Mouse (Mus musculus): ENCODE measurements at regions not wholly inside any gene's neighbourhood (a gene's known extent, or its start where the extent isn't known, plus 50 kb on each side); places are given as distances from the start of the nearest gene placed in this dataset.

DNA sequence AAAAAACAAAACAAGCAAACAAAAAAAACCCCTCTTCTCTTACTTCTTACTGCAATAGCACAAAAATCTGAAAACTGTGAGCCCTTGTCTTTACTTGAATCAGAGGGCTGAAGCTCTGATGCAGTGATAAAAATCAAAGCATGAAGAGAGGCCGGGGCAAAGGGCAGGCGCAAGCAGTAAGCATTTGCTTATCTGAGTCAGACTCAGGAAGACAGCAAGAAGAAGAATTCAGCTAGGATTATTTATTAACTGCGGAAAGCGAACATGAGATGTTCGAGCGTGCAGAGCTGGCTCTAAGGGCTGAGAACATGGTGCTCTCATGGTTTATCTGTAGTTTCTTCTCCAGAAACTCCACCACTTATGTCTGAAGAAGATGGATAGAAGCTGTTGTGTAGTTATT is 163.4 kb upstream of the Sgcd start:
- Histone ChIP-seq H3K4me3 (ENCODE audit: low read depth, low read length) (no peak overlapping the region), H3K9me3 (ENCODE audit: control insufficient read depth, low read length) (no peaks in the 10 kb centered on the region), H3K4me2 (replicated peaks; ENCODE audit: low read depth, low read length) (no peak overlapping the region), H3K36me3 (ENCODE audit: control insufficient read depth, insufficient read depth, low read length) (no peaks in the 10 kb centered on the region), H3K27me3 (ENCODE audit: control insufficient read depth, insufficient read depth, low read length) (no peaks in the 10 kb centered on the region), H3K27ac (ENCODE audit: low read depth, low read length) (no peak overlapping the region), H3K4me1 (replicated peaks; ENCODE audit: control insufficient read depth, insufficient read depth, low read length) (no peaks in the 10 kb centered on the region), H3K9ac (ENCODE audit: low read depth, low read length) (no peak overlapping the region)
- DNase-seq (ENCODE audit: low spot score) (no peak), ATAC-seq (ENCODE audit: low FRiP score) (no peak)
- 83% methylated on average over 6 of the region's 6 CpGs for WGBS

DNA sequence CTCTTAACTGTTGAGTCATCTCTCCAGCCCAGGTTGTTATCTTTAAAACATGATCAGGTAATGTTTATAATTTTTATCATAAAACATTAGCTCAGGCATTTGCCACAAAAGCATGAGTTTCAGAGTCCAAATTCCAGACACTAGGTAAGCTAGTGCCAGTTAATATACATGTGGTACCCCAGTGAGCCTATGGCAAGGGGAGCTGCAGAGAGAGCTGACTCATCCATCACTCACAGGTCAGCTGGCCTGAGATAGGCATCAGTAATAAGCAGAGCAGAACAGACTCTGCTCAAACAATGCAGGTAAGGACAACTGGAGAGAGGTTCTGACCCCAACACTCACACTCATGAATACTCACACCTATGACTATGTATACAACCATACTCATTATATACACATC is 144.6 kb upstream of the Sgcd start:
- Histone ChIP-seq H3K4me3 (ENCODE audit: low read depth, low read length) (no peak overlapping the region), H3K36me3 (ENCODE audit: control insufficient read depth, insufficient read depth, low read length) (no peaks in the 10 kb centered on the region), H3K27me3 (ENCODE audit: control insufficient read depth, insufficient read depth, low read length) (no peaks in the 10 kb centered on the region), H3K4me1 (replicated peaks; ENCODE audit: control insufficient read depth, insufficient read depth, low read length) (no peaks in the 10 kb centered on the region), H3K9me3 (ENCODE audit: control insufficient read depth, low read length) (no peaks in the 10 kb centered on the region), H3K27ac (ENCODE audit: low read depth, low read length) (no peak overlapping the region), H3K4me2 (replicated peaks; ENCODE audit: low read depth, low read length) (no peak overlapping the region), H3K9ac (ENCODE audit: low read depth, low read length) (no peak overlapping the region)
- DNase-seq (ENCODE audit: low spot score) (no peak), ATAC-seq (ENCODE audit: low FRiP score) (no peak)

DNA sequence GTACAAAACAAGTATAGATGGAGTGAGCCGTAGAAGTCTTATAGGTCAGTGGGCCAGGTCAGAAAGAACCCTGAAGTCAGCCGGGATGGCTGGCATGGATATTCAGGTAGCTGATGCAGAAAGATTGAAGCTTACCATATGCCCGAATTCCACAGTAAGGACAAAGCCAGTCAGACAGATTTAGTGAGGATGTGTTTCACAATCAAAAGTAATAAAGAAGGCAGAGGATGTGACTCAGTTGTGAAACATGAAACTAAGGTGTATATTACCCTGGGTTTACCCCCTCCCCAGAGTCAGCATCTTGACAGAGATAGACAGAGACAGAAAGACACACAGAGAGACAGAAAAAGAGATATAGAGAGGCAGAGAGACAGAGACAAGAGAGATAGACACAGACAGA is 109.3 kb upstream of the Sgcd start:
- Histone ChIP-seq H3K27ac (ENCODE audit: low read depth, low read length) (no peak overlapping the region), H3K4me2 (replicated peaks; ENCODE audit: low read depth, low read length) (no peak overlapping the region), H3K9ac (ENCODE audit: low read depth, low read length) (no peak overlapping the region), H3K9me3 (ENCODE audit: control insufficient read depth, low read length) (no peaks in the 10 kb centered on the region), H3K27me3 (ENCODE audit: control insufficient read depth, insufficient read depth, low read length) (no peaks in the 10 kb centered on the region), H3K4me1 (replicated peaks; ENCODE audit: control insufficient read depth, insufficient read depth, low read length) (no peaks in the 10 kb centered on the region), H3K36me3 (ENCODE audit: control insufficient read depth, insufficient read depth, low read length) (no peaks in the 10 kb centered on the region), H3K4me3 (ENCODE audit: low read depth, low read length) (no peak overlapping the region)
- 91% methylated on average over 3 of the region's 3 CpGs for WGBS
- DNase-seq (ENCODE audit: low spot score) (no peak), ATAC-seq (ENCODE audit: low FRiP score) (no peak)

DNA sequence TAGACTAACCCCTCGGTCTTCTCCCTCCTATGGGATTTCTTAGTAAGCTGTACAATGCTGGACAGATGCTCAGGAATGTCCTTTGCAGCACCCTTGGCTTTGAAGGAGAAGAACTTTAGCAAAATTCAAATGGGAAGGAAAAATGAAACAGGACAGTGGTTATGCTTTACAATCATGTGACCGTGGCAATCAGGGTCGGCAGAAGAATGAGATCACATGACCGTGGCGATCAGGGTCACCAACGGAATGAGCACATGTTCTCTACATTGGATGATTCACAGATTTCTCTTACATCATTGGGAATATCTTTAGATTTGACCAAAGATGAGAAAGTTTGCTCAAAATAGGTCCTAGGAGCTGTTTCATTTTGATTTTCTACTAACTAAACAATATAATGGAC is 108.7 kb upstream of the Sgcd start:
- H3K4me1 ChIP-seq (replicated peaks; ENCODE audit: control insufficient read depth, insufficient read depth, low read length) = no peaks in the 10 kb centered on the region
- no peak for ATAC-seq (ENCODE audit: low FRiP score)
- H3K36me3 ChIP-seq (ENCODE audit: control insufficient read depth, insufficient read depth, low read length) = no peaks in the 10 kb centered on the region
- H3K27ac ChIP-seq (ENCODE audit: low read depth, low read length) = no peak overlapping the region
- H3K4me3 ChIP-seq (ENCODE audit: low read depth, low read length) = no peak overlapping the region
- H3K27me3 ChIP-seq (ENCODE audit: control insufficient read depth, insufficient read depth, low read length) = no peaks in the 10 kb centered on the region
- WGBS = 89% methylated on average over 6 of the region's 6 CpGs
- no peak for DNase-seq (ENCODE audit: low spot score)
- H3K4me2 ChIP-seq (replicated peaks; ENCODE audit: low read depth, low read length) = no peak overlapping the region
- no peak overlapping the region for H3K9ac ChIP-seq (ENCODE audit: low read depth, low read length)
- no peaks in the 10 kb centered on the region for H3K9me3 ChIP-seq (ENCODE audit: control insufficient read depth, low read length)

DNA sequence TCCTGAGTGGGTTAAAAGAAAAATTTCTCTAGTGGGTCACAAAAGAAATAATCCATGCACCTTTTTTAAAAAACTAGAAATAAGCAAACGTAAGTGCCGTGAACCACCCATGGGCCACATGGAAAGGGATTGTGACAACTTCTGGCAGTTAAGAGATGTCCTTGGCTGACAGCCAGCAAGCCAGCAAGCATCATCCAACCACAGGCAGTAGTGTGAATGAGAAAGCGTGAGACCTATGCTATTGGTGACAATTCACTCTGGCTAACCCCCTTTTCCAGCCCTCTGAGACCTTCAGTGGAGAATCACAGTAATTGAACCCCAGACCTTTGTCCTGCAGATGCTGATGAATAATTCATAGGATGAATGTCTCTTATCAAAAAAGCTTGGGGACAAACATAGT is 78.3 kb upstream of the Sgcd start:
- WGBS = 64% methylated on average over 3 of the region's 3 CpGs
- no peaks in the 10 kb centered on the region for H3K27me3 ChIP-seq (ENCODE audit: control insufficient read depth, insufficient read depth, low read length)
- no peak overlapping the region for H3K4me3 ChIP-seq (ENCODE audit: low read depth, low read length)
- ATAC-seq (ENCODE audit: low FRiP score) (peak; percentile 43; the same call in 1 of the 2 replicates), DNase-seq (ENCODE audit: low spot score) (no peak)
- H3K4me2 ChIP-seq (replicated peaks; ENCODE audit: low read depth, low read length) = no peak overlapping the region
- no peak overlapping the region for H3K27ac ChIP-seq (ENCODE audit: low read depth, low read length)
- H3K4me1 ChIP-seq (replicated peaks; ENCODE audit: control insufficient read depth, insufficient read depth, low read length) = no peaks in the 10 kb centered on the region
- no peaks in the 10 kb centered on the region for H3K9me3 ChIP-seq (ENCODE audit: control insufficient read depth, low read length)
- H3K9ac ChIP-seq (ENCODE audit: low read depth, low read length) = no peak overlapping the region
- H3K36me3 ChIP-seq (ENCODE audit: control insufficient read depth, insufficient read depth, low read length) = no peaks in the 10 kb centered on the region

DNA sequence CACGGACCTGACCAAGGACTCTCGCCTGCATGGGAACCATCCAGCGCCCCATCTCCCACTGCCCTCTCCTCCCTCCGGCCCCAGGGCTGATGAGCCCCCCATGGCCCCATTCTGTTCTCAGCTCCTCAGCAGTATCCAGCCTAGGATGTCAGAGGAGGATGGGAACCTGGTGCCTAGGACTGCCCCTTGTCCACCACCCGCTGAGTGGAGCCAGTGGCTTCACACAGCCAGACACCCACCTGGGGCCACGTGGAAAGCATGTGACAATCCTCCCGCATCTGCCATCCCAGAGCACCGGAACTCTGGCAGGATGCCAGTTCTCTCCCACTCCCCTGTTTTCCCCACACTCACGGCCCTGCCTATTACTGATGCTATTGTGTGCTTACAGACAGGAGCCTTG is 75.0 kb upstream of the Sgcd start:
- Histone ChIP-seq H3K27ac (ENCODE audit: low read depth, low read length) (no peak overlapping the region), H3K27me3 (ENCODE audit: control insufficient read depth, insufficient read depth, low read length) (no peaks in the 10 kb centered on the region), H3K4me3 (ENCODE audit: low read depth, low read length) (no peak overlapping the region), H3K36me3 (ENCODE audit: control insufficient read depth, insufficient read depth, low read length) (no peaks in the 10 kb centered on the region), H3K4me1 (replicated peaks; ENCODE audit: control insufficient read depth, insufficient read depth, low read length) (no peaks in the 10 kb centered on the region), H3K9ac (ENCODE audit: low read depth, low read length) (no peak overlapping the region), H3K4me2 (replicated peaks; ENCODE audit: low read depth, low read length) (no peak overlapping the region), H3K9me3 (ENCODE audit: control insufficient read depth, low read length) (no peaks in the 10 kb centered on the region)
- DNase-seq (ENCODE audit: low spot score) = no peak
- 84% methylated on average over 9 of the region's 9 CpGs for WGBS
- ATAC-seq (ENCODE audit: low FRiP score) = peak; percentile 14; the same call in 1 of the 2 replicates

DNA sequence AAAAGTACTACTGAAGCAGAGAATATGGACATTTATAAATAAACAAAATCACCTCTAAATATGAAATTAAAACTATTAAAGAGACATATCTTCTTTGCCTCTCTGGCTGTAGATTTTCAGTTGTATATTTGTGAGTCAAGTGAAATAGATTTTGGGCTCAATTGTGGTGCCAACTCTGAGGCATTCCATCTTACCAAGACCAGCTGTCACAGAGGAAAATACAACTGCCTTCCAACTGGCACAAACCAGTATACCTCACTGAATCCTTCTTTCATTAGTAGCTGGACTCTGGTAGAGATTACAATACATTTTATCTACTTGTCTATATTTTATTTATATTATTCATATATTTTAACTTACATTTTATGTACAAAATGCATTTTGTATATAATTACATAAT is 72.7 kb upstream of the Sgcd start:
- no peak overlapping the region for H3K27ac ChIP-seq (ENCODE audit: low read depth, low read length)
- H3K9ac ChIP-seq (ENCODE audit: low read depth, low read length) = no peak overlapping the region
- no peaks in the 10 kb centered on the region for H3K27me3 ChIP-seq (ENCODE audit: control insufficient read depth, insufficient read depth, low read length)
- DNase-seq (ENCODE audit: low spot score) (no peak), ATAC-seq (ENCODE audit: low FRiP score) (no peak)
- H3K36me3 ChIP-seq (ENCODE audit: control insufficient read depth, insufficient read depth, low read length) = no peaks in the 10 kb centered on the region
- no peaks in the 10 kb centered on the region for H3K4me1 ChIP-seq (replicated peaks; ENCODE audit: control insufficient read depth, insufficient read depth, low read length)
- no peaks in the 10 kb centered on the region for H3K9me3 ChIP-seq (ENCODE audit: control insufficient read depth, low read length)
- H3K4me2 ChIP-seq (replicated peaks; ENCODE audit: low read depth, low read length) = no peak overlapping the region
- H3K4me3 ChIP-seq (ENCODE audit: low read depth, low read length) = no peak overlapping the region

DNA sequence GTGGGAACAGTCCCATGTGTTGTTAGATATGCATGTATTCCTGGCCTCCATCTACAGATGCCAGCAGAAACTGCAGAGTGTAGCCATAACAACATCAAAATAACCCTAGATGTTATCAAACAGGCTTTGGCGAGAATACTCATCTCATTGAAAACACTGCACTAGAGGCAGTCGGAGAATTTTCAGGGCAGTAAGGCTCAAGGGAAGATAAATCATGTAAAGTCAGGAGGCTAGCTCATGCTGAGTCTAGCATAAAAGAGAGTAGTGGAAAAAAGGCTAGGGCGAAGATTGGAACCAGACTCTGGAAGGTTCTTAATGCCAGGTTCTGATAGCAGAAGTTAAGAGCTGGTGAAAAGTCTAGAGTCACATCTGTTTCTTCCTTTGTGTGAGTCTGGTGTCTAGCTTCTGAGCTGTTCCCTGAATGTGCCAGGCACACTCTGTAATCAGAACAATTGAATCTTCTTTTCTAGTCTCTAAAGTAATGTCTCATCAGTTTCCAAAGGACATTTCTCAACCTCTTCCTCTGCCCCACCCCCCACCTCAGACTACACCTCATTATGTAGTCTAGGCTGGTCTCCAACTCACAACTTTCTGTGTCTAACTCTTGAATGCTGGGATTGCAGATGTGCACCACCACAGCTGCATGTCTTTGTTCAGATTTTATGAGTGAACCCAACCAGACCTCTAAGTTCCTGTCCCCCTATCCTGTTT is 62.5 kb upstream of the Sgcd start:
- ATAC-seq (ENCODE audit: low FRiP score) (no peak), DNase-seq (ENCODE audit: low spot score) (no peak)
- no peak overlapping the region for H3K4me3 ChIP-seq (ENCODE audit: low read depth, low read length)
- H3K36me3 ChIP-seq (ENCODE audit: control insufficient read depth, insufficient read depth, low read length) = no peaks in the 10 kb centered on the region
- no peak overlapping the region for H3K9ac ChIP-seq (ENCODE audit: low read depth, low read length)
- H3K9me3 ChIP-seq (ENCODE audit: control insufficient read depth, low read length) = no peaks in the 10 kb centered on the region
- H3K27me3 ChIP-seq (ENCODE audit: control insufficient read depth, insufficient read depth, low read length) = no peaks in the 10 kb centered on the region
- H3K4me2 ChIP-seq (replicated peaks; ENCODE audit: low read depth, low read length) = no peak overlapping the region
- no peaks in the 10 kb centered on the region for H3K4me1 ChIP-seq (replicated peaks; ENCODE audit: control insufficient read depth, insufficient read depth, low read length)
- WGBS = 82% methylated on average over 3 of the region's 3 CpGs
- H3K27ac ChIP-seq (ENCODE audit: low read depth, low read length) = no peak overlapping the region

DNA sequence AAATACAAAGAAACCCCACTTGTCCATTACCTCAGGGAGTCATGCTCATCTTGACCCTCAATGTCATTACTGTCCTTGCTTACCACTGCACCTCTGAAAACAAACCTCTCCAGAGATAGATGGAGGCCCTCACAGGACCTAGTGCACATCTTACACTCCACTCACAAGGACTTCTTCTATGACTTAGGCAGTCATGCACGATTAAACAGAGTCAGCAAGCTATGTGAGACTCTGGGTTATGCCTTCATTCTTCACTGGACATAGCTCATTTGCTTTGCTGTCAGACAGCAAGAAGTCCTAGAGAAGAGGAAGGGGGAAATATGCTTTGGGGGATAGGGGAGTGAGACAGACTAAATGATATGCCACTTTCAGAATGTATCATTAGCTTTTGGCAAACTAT is 59.5 kb upstream of the Sgcd start:
- ATAC-seq (ENCODE audit: low FRiP score) (no peak), DNase-seq (ENCODE audit: low spot score) (no peak)
- Histone ChIP-seq H3K27me3 (ENCODE audit: control insufficient read depth, insufficient read depth, low read length) (no peaks in the 10 kb centered on the region), H3K4me1 (replicated peaks; ENCODE audit: control insufficient read depth, insufficient read depth, low read length) (no peaks in the 10 kb centered on the region), H3K36me3 (ENCODE audit: control insufficient read depth, insufficient read depth, low read length) (no peaks in the 10 kb centered on the region), H3K9me3 (ENCODE audit: control insufficient read depth, low read length) (no peaks in the 10 kb centered on the region), H3K4me2 (replicated peaks; ENCODE audit: low read depth, low read length) (no peak overlapping the region), H3K9ac (ENCODE audit: low read depth, low read length) (no peak overlapping the region), H3K4me3 (ENCODE audit: low read depth, low read length) (no peak overlapping the region), H3K27ac (ENCODE audit: low read depth, low read length) (no peak overlapping the region)
- WGBS = 88% methylated on average over 1 of the region's 1 CpGs

Measured in hindbrain, embryonic 11.5 days (tissue).